Mouse (Mus musculus) thymus, postnatal 36 days (tissue): ENCODE measurements around the gene Snapc1.

Experiments used
- DNase-seq, 2 experiments: peaks; one replicate each; pipeline ENCODE4 v3.0.0; 2022; ENCODE audit warnings: mixed read lengths in 2 of 2

Snapc1 gene

GRCm38 (mm10) chr12:73997297-73998127 is 33.2 kb downstream of the Snapc1 start, which contains the start of gene Syt16:
Gene Syt16 (plus strand): TSS chr12:73997661.
- peak; percentile 12 to 36 for DNase-seq

GRCm38 (mm10) chr12:73998128-73998456 is 33.8 kb downstream of the Snapc1 start:
- no peak for DNase-seq

GRCm38 (mm10) chr12:74002449-74002848 is 38.2 kb downstream of the Snapc1 start:
- no peak for DNase-seq

- peak; percentile 19 to 29 for DNase-seq
Measured at GRCm38 (mm10) chr12:74009448-74009911, 45.2 kb downstream of the Snapc1 start.

GRCm38 (mm10) chr12:74013739-74014138 is 49.5 kb downstream of the Snapc1 start:
- DNase-seq, result peak; percentile 32 to 56

- DNase-seq, result peak; percentile 41 to 48
Measured at GRCm38 (mm10) chr12:74014739-74015270, 50.5 kb downstream of the Snapc1 start.

- DNase-seq, result no peak
Measured at GRCm38 (mm10) chr12:74015491-74015890, 51.2 kb downstream of the Snapc1 start.

- no peak for DNase-seq
Measured at GRCm38 (mm10) chr12:74023260-74023659, 59.0 kb downstream of the Snapc1 start.

GRCm38 (mm10) chr12:74024912-74025311 is 60.6 kb downstream of the Snapc1 start:
- DNase-seq, result no peak
